Mouse (Mus musculus) thymus, postnatal 36 days (tissue): ENCODE results near the gene Ostf1.
A peak's percentile ranks its signal among the peaks of the same experiment; 100 is the strongest.

Source experiments
- DNase-seq, 2 experiments: peaks; one replicate each; pipeline ENCODE4 v3.0.0; 2022; ENCODE audit warnings: mixed read lengths in 2 of 2

The Ostf1 gene

GRCm38 (mm10) chr19:18567501-18567900 is 64.1 kb downstream of the Ostf1 start:
- DNase-seq = no peak

DNA sequence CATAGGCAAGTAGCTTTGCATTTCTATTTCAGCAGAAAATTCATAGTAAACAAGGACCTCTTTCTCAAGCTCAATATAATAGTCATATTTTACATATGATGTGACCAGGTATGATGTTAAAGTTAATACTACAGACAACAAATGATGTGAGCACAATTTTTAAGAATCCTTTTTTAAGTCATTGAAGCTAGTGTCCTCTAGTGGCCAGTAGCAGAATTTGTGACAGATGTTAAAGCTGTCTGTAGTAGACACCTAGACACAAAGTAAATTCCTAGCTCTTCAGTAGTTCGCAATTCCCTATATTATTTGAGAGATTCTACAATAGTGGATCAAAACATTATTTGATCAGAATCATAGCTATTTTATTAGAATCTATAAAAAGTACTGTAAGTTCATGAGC is 73.9 kb downstream of the Ostf1 start:
- no peak for DNase-seq

- DNase-seq = no peak
These were observed 76.0 kb downstream of the Ostf1 start for GRCm38 (mm10) chr19:18555645-18556044.

DNA sequence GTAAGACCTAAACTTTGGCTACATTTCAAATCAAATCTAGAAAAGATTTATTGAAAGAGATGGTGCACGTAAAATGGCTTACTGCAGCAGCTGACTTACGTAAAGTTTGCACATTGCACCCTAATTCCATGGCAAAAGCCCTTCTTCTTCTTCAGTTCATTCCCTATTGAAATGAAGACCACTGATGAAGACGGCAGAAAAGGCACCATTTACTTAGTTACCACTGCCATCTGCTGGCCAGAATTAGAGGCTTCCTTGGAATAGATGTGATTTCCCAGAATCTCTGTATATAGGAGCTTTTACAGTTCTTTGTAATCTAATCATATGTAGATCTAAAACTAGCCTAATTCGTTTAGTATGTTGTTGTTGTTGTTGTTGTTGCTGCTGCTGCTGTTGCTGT is 83.0 kb downstream of the Ostf1 start:
- DNase-seq = peak in 1 of 2 experiments; percentile 6
